Mouse (Mus musculus) myocyte (in vitro differentiated cells): ENCODE measurements around the gene Ccpg1os. TPM values are rescaled to one million over a fixed set of nuclear protein-coding genes. Genes with fewer than 3 reads are reported as not detected.

Source experiments
- H3K27me3 ChIP-seq: one replicate; pipeline ENCODE4 v1.6.1; 2011; ENCODE audit not compliant: control insufficient read depth, insufficient read depth, insufficient read length
- H3K36me3 ChIP-seq: one replicate; pipeline ENCODE4 v1.6.1; 2011; ENCODE audit not compliant: control insufficient read depth, insufficient read depth
- H3K4me2 ChIP-seq: one replicate; pipeline ENCODE4 v1.6.1; 2011; ENCODE audit warnings: low read depth, control low read depth
- H3K4me3 ChIP-seq: one replicate; pipeline ENCODE4 v1.5.1; 2011; ENCODE audit warnings: mild to moderate bottlenecking, control low read depth, moderate library complexity
- H3K79me2 ChIP-seq: one replicate; pipeline ENCODE4 v1.6.1; 2011; ENCODE audit not compliant: control insufficient read depth, insufficient read depth
- H3ac ChIP-seq: one replicate; pipeline ENCODE4 v1.6.1; 2011; ENCODE audit not compliant: control insufficient read depth, insufficient read length
- CEBPB ChIP-seq: IDR thresholded peaks from 2 replicates; pipeline ENCODE4 v1.6.1; 2011; ENCODE audit warnings: mild to moderate bottlenecking, moderate library complexity; ENCODE audit not compliant: poor library complexity, insufficient read depth, severe bottlenecking
- E2F4 ChIP-seq: IDR thresholded peaks from one replicate; pipeline ENCODE4 v1.6.1; 2011; ENCODE audit warnings: mild to moderate bottlenecking, control low read depth, moderate library complexity; ENCODE audit not compliant: insufficient read depth
- MAX ChIP-seq: IDR thresholded peaks from one replicate; pipeline ENCODE4 v1.6.1; 2011; ENCODE audit warnings: low read depth, mild to moderate bottlenecking, control low read depth
- MYOD1 ChIP-seq, 3 experiments: IDR thresholded peaks; one replicate each; pipeline ENCODE4 v1.6.1; 2011; ENCODE audit warnings: control low read depth in 2 of 3, low read depth in 2 of 3, mild to moderate bottlenecking in 2 of 3, moderate library complexity in 1 of 3; ENCODE audit not compliant: insufficient read length in 2 of 3, control insufficient read depth in 1 of 3
- MYOG ChIP-seq, 3 experiments: IDR thresholded peaks; one replicate each; pipeline ENCODE4 v1.6.1; 2011; ENCODE audit warnings: control low read depth in 2 of 3, low read depth in 2 of 3, mild to moderate bottlenecking in 2 of 3; ENCODE audit not compliant: insufficient read length in 2 of 3, control insufficient read depth in 1 of 3, insufficient read depth in 1 of 3
- POLR2A ChIP-seq: IDR thresholded peaks from one replicate; pipeline ENCODE4 v1.6.1; 2011; ENCODE audit warnings: low read depth, mild to moderate bottlenecking, control low read depth, moderate library complexity; ENCODE audit not compliant: insufficient read length
- POLR2AphosphoS2 ChIP-seq: IDR thresholded peaks from one replicate; pipeline ENCODE4 v1.6.1; 2011; ENCODE audit warnings: low read depth, control low read depth; ENCODE audit not compliant: insufficient read length
- REST ChIP-seq: IDR thresholded peaks from one replicate; pipeline ENCODE4 v1.6.1; 2011; ENCODE audit warnings: mild to moderate bottlenecking, control low read depth, moderate library complexity; ENCODE audit not compliant: insufficient read depth, insufficient read length
- SRF ChIP-seq: IDR thresholded peaks from one replicate; pipeline ENCODE4 v1.6.1; 2011; ENCODE audit warnings: low read depth; ENCODE audit not compliant: control insufficient read depth, insufficient read length
- TCF12 ChIP-seq: IDR thresholded peaks from one replicate; pipeline ENCODE4 v1.6.1; 2011; ENCODE audit warnings: mild to moderate bottlenecking, control low read depth; ENCODE audit not compliant: poor library complexity, insufficient read depth, severe bottlenecking
- TCF3 ChIP-seq: IDR thresholded peaks from one replicate; pipeline ENCODE4 v1.6.1; 2011; ENCODE audit warnings: low read depth, control low read depth; ENCODE audit not compliant: insufficient read length
- USF1 ChIP-seq: IDR thresholded peaks from one replicate; pipeline ENCODE4 v1.6.1; 2011; ENCODE audit warnings: low read depth, mild to moderate bottlenecking, control low read depth, moderate library complexity
- polyA plus RNA-seq: library from polyadenylated mRNA; unstranded; fragments of >200 nt; fragmentation: generic; extraction: Trizol; gene quantifications from one replicate; pipeline ENCODE4 v1.2.1, GENCODE M21; 2012; ENCODE audit warnings: missing spikeins

The Ccpg1os gene
- polyA plus RNA-seq, 1 experiment = 7.1 TPM

- no peak overlapping the region for H3K4me2 ChIP-seq
- H3ac ChIP-seq = no peak overlapping the region
- no peak for TF ChIP-seq POLR2A
- no peak for TF ChIP-seq E2F4
- no peak for TF ChIP-seq MYOD1 (IDR thresholded peaks at IDR 0.05; ENCODE audit: control insufficient read depth in 1 of 3, insufficient read length in 2 of 3, low read depth in 2 of 3)
- no peak for TF ChIP-seq MYOG (IDR thresholded peaks at IDR 0.05; ENCODE audit: control insufficient read depth in 1 of 3, insufficient read depth in 1 of 3, insufficient read length in 2 of 3, low read depth in 2 of 3)
- TF ChIP-seq REST = no peak
- TF ChIP-seq POLR2AphosphoS2 = no peak
- TF ChIP-seq TCF12 = no peak
- TF ChIP-seq USF1 = no peak
- TF ChIP-seq TCF3 = no peak
- TF ChIP-seq MAX = no peak
- no peak for TF ChIP-seq SRF
- no peak for TF ChIP-seq CEBPB
- H3K27me3 ChIP-seq = peaks cover 10% of the 10 kb centered on the region
- no peaks in the 10 kb centered on the region for H3K79me2 ChIP-seq
- H3K36me3 ChIP-seq = no peaks in the 10 kb centered on the region
- no peak overlapping the region for H3K4me3 ChIP-seq
Measured at GRCm38 (mm10) chr9:72968349-72969061, 16.7 kb downstream of the Ccpg1os start.

- TF ChIP-seq REST = no peak
- no peak for TF ChIP-seq E2F4
- no peak for TF ChIP-seq SRF
- no peak for TF ChIP-seq TCF3
- no peak for TF ChIP-seq TCF12
- no peak for TF ChIP-seq MYOG (IDR thresholded peaks at IDR 0.05; ENCODE audit: control insufficient read depth in 1 of 3, insufficient read depth in 1 of 3, insufficient read length in 2 of 3, low read depth in 2 of 3)
- no peak for TF ChIP-seq CEBPB
- no peak for TF ChIP-seq POLR2A
- no peak for TF ChIP-seq MYOD1 (IDR thresholded peaks at IDR 0.05; ENCODE audit: control insufficient read depth in 1 of 3, insufficient read length in 2 of 3, low read depth in 2 of 3)
- no peak for TF ChIP-seq POLR2AphosphoS2
- no peak for TF ChIP-seq USF1
- TF ChIP-seq MAX = no peak
- peak overlapping the region; percentile 42 for H3K4me2 ChIP-seq
- no peaks in the 10 kb centered on the region for H3K79me2 ChIP-seq
- no peak overlapping the region for H3K4me3 ChIP-seq
- no peak overlapping the region for H3ac ChIP-seq
- no peaks in the 10 kb centered on the region for H3K36me3 ChIP-seq
- H3K27me3 ChIP-seq = peaks cover 6% of the 10 kb centered on the region
Measured at GRCm38 (mm10) chr9:72961959-72962358, 23.2 kb downstream of the Ccpg1os start.

DNA sequence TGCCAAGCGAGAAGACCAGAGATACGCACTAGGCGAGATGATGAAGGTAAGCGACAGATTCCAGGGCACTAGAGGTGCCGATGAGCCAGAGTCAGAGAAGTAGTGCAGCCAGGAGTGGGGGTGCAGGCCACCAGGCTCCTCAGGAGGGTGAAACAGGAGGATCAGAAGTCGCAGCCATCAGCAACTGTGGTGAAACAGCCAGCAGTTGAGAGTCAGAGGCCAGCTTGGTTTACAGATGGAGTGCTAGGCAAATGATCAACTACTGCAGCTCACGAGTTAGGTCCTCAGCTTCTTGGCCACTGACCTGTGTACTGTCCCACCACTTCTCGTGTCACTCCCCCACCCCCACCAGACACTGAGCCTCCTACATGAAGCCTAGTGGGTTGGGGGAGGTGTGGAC, 23.8 kb downstream of the Ccpg1os start:
- Histone ChIP-seq H3K79me2 (no peaks in the 10 kb centered on the region), H3K36me3 (no peaks in the 10 kb centered on the region), H3K4me3 (no peak overlapping the region), H3ac (no peak overlapping the region), H3K4me2 (peak overlapping the region; percentile 42), H3K27me3 (peaks cover 6% of the 10 kb centered on the region)
- TF ChIP-seq MYOD1 (IDR thresholded peaks at IDR 0.05; ENCODE audit: control insufficient read depth in 1 of 3, insufficient read length in 2 of 3, low read depth in 2 of 3) (no peak), E2F4 (no peak), MYOG (IDR thresholded peaks at IDR 0.05; ENCODE audit: control insufficient read depth in 1 of 3, insufficient read depth in 1 of 3, insufficient read length in 2 of 3, low read depth in 2 of 3) (no peak), REST (no peak)

GRCm38 (mm10) chr9:72958521-72959450, 26.4 kb downstream of the Ccpg1os start, which contains the start of the genes Dyx1c1 and Gm44503:
Gene Dyx1c1, plus strand, starts transcription at chr9:72958785.
Gene Gm44503, plus strand, starts transcription at chr9:72958852.
- no peak within 1 kb of the TSS for H3ac ChIP-seq
- no peaks in the 10 kb centered on the region for H3K27me3 ChIP-seq
- no peak within 1 kb of the TSS for H3K4me3 ChIP-seq
- H3K79me2 ChIP-seq = no peaks in the 10 kb centered on the region
- H3K4me2 ChIP-seq = no peak within 1 kb of the TSS
- TF ChIP-seq CEBPB (no peak), MYOG (IDR thresholded peaks at IDR 0.05; ENCODE audit: control insufficient read depth in 1 of 3, insufficient read depth in 1 of 3, insufficient read length in 2 of 3, low read depth in 2 of 3) (no peak), MAX (no peak), MYOD1 (IDR thresholded peaks at IDR 0.05; ENCODE audit: control insufficient read depth in 1 of 3, insufficient read length in 2 of 3, low read depth in 2 of 3) (no peak), REST (no peak), POLR2AphosphoS2 (no peak), E2F4 (no peak), POLR2A (no peak), USF1 (no peak), TCF3 (no peak), SRF (no peak), TCF12 (no peak)
- no peaks in the 10 kb centered on the region for H3K36me3 ChIP-seq
